Mouse (Mus musculus): Measurements from ENCODE around the gene Gm498. TPM values are rescaled to one million over a fixed set of nuclear protein-coding genes. Genes with fewer than 3 reads are reported as not detected.

The Gm498 gene
- total and polyA plus RNA-seq, 3 experiments: 0.12 TPM; not detected in 2

DNA sequence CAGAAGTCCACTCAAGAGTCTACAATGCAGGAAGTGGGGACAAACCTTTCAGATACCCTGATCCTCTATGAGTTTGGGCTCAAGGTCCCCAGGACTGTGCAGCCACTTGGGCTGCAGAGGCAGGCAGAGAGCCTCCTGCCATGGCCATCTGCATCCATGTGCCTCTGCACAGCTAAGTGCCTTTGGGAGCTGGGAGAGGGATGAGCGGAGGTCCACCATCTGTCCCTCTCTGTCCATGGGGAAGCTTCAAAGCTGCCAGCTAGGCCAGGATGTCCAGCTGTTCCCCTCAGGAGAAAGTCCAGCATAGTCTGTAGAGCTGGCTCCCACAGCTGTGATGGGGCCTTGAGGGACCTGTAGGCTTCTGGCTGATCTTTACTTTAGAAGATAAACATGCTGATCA lies 38.5 kb downstream of the Gm498 start:
- peak; percentile 8 to 20 for DNase-seq
- intact Hi-C loops (cut with DNase I): no loop called here
- no peak overlapping the region for H3K4me3 ChIP-seq
- no peak overlapping the region for H3K9ac ChIP-seq (ENCODE audit: low read depth, low read length)
- no peak overlapping the region for H3K27ac ChIP-seq
- WGBS: 73% methylated on average over 1 of the region's 1 CpGs
- no peaks in the 10 kb centered on the region for H3K4me1 ChIP-seq (ENCODE audit: control insufficient read depth, insufficient read depth, low read length)
- H3K36me3 ChIP-seq (ENCODE audit: control insufficient read depth, insufficient read depth, low read length): no peaks in the 10 kb centered on the region
- H3K79me2 ChIP-seq (replicated peaks; ENCODE audit: control insufficient read depth, insufficient read depth, low read length): no peaks in the 10 kb centered on the region
- TF ChIP-seq CTCF (IDR thresholded peaks at IDR 0.05) (no peak), POLR2A (IDR thresholded peaks at IDR 0.05; ENCODE audit: insufficient read depth, low read depth, low read length) (no peak), EP300 (IDR thresholded peaks at IDR 0.05; ENCODE audit: insufficient read depth, low read depth, low read length) (no peak)
- no peaks in the 10 kb centered on the region for H3K27me3 ChIP-seq (ENCODE audit: control insufficient read depth, insufficient read depth, low read length)

GRCm38 (mm10) chr7:143905606-143906005 lies 39.0 kb downstream of the Gm498 start:
- Histone ChIP-seq H3K4me1 (ENCODE audit: control insufficient read depth, insufficient read depth, low read length) (no peaks in the 10 kb centered on the region), H3K27me3 (ENCODE audit: control insufficient read depth, insufficient read depth, low read length) (no peaks in the 10 kb centered on the region), H3K79me2 (replicated peaks; ENCODE audit: control insufficient read depth, insufficient read depth, low read length) (no peaks in the 10 kb centered on the region), H3K36me3 (ENCODE audit: control insufficient read depth, insufficient read depth, low read length) (no peaks in the 10 kb centered on the region), H3K9ac (ENCODE audit: low read depth, low read length) (no peak overlapping the region), H3K4me3 (no peak overlapping the region), H3K27ac (no peak overlapping the region)
- TF ChIP-seq POLR2A (IDR thresholded peaks at IDR 0.05; ENCODE audit: insufficient read depth, low read depth, low read length): no peak
- TF ChIP-seq EP300 (IDR thresholded peaks at IDR 0.05; ENCODE audit: insufficient read depth, low read depth, low read length): no peak
- no peak for TF ChIP-seq CTCF (IDR thresholded peaks at IDR 0.05)
- no peak for DNase-seq
- intact Hi-C loops (cut with DNase I): no loop called here
- WGBS: 79% methylated on average over 3 of the region's 3 CpGs

- H3K79me2 ChIP-seq (replicated peaks; ENCODE audit: control insufficient read depth, insufficient read depth, low read length): no peaks in the 10 kb centered on the region
- no peak for DNase-seq
- TF ChIP-seq POLR2A (IDR thresholded peaks at IDR 0.05; ENCODE audit: insufficient read depth, low read depth, low read length) (no peak), CTCF (IDR thresholded peaks at IDR 0.05) (no peak), EP300 (IDR thresholded peaks at IDR 0.05; ENCODE audit: insufficient read depth, low read depth, low read length) (no peak)
- H3K36me3 ChIP-seq (ENCODE audit: control insufficient read depth, insufficient read depth, low read length): no peaks in the 10 kb centered on the region
- H3K27me3 ChIP-seq (ENCODE audit: control insufficient read depth, insufficient read depth, low read length): no peaks in the 10 kb centered on the region
- H3K9ac ChIP-seq (ENCODE audit: low read depth, low read length): no peak overlapping the region
- no peak overlapping the region for H3K4me3 ChIP-seq
- no peak overlapping the region for H3K27ac ChIP-seq
- H3K4me1 ChIP-seq (ENCODE audit: control insufficient read depth, insufficient read depth, low read length): no peaks in the 10 kb centered on the region
- 62% methylated on average over 8 of the region's 8 CpGs for WGBS
- intact Hi-C loops (cut with DNase I): no loop called here
Observed at GRCm38 (mm10) chr7:143913611-143914010, 47.0 kb downstream of the Gm498 start.

GRCm38 (mm10) chr7:143919031-143919679 lies 52.5 kb downstream of the Gm498 start:
- 81% methylated on average over 3 of the region's 3 CpGs for WGBS
- no peak overlapping the region for H3K4me3 ChIP-seq
- H3K79me2 ChIP-seq (replicated peaks; ENCODE audit: control insufficient read depth, insufficient read depth, low read length): no peaks in the 10 kb centered on the region
- TF ChIP-seq CTCF (IDR thresholded peaks at IDR 0.05): no peak
- TF ChIP-seq POLR2A (IDR thresholded peaks at IDR 0.05; ENCODE audit: insufficient read depth, low read depth, low read length): no peak
- TF ChIP-seq EP300 (IDR thresholded peaks at IDR 0.05; ENCODE audit: insufficient read depth, low read depth, low read length): no peak
- no peaks in the 10 kb centered on the region for H3K27me3 ChIP-seq (ENCODE audit: control insufficient read depth, insufficient read depth, low read length)
- DNase-seq: no peak
- H3K27ac ChIP-seq: no peak overlapping the region
- no peak overlapping the region for H3K9ac ChIP-seq (ENCODE audit: low read depth, low read length)
- no peaks in the 10 kb centered on the region for H3K4me1 ChIP-seq (ENCODE audit: control insufficient read depth, insufficient read depth, low read length)
- H3K36me3 ChIP-seq (ENCODE audit: control insufficient read depth, insufficient read depth, low read length): no peaks in the 10 kb centered on the region
- intact Hi-C loops (cut with DNase I): no loop called here

DNA sequence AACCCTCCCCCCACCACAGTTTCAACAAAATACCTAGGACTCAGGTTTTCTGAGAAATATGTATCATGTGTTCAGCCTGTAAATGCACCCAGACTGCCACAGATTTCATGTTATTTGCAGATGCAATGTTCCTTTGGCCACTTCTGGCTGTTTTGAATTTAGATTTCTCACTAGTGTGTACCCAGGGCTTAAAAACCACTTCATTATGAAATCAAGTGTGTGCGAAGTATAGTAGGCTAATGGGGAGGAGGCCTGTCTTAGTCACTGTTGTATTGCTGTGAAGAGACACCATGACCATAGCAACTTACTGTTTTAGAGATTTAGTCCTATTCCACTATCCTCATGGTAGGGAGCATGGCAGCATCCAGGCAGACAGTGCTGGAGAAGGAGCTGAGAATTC lies 63.3 kb downstream of the Gm498 start:
- H3K27ac ChIP-seq: no peak overlapping the region
- H3K79me2 ChIP-seq (replicated peaks; ENCODE audit: control insufficient read depth, insufficient read depth, low read length): no peaks in the 10 kb centered on the region
- no peak overlapping the region for H3K9ac ChIP-seq (ENCODE audit: low read depth, low read length)
- no peak overlapping the region for H3K4me3 ChIP-seq
- H3K27me3 ChIP-seq (ENCODE audit: control insufficient read depth, insufficient read depth, low read length): no peaks in the 10 kb centered on the region
- intact Hi-C loops (cut with DNase I): no loop called here
- 95% methylated on average over 1 of the region's 1 CpGs for WGBS
- TF ChIP-seq POLR2A (IDR thresholded peaks at IDR 0.05; ENCODE audit: insufficient read depth, low read depth, low read length): no peak
- TF ChIP-seq CTCF (IDR thresholded peaks at IDR 0.05): no peak
- no peak for TF ChIP-seq EP300 (IDR thresholded peaks at IDR 0.05; ENCODE audit: insufficient read depth, low read depth, low read length)
- no peaks in the 10 kb centered on the region for H3K4me1 ChIP-seq (ENCODE audit: control insufficient read depth, insufficient read depth, low read length)
- no peaks in the 10 kb centered on the region for H3K36me3 ChIP-seq (ENCODE audit: control insufficient read depth, insufficient read depth, low read length)
- DNase-seq: no peak

GRCm38 (mm10) chr7:143938647-143939046 lies 72.0 kb downstream of the Gm498 start:
- Histone ChIP-seq H3K36me3 (ENCODE audit: control insufficient read depth, insufficient read depth, low read length) (no peaks in the 10 kb centered on the region), H3K4me1 (ENCODE audit: control insufficient read depth, insufficient read depth, low read length) (no peaks in the 10 kb centered on the region), H3K79me2 (replicated peaks; ENCODE audit: control insufficient read depth, insufficient read depth, low read length) (no peaks in the 10 kb centered on the region), H3K27ac (no peak overlapping the region), H3K27me3 (ENCODE audit: control insufficient read depth, insufficient read depth, low read length) (no peaks in the 10 kb centered on the region), H3K9ac (ENCODE audit: low read depth, low read length) (no peak overlapping the region), H3K4me3 (no peak overlapping the region)
- 58% methylated on average over 4 of the region's 4 CpGs for WGBS
- no peak for DNase-seq
- TF ChIP-seq EP300 (IDR thresholded peaks at IDR 0.05; ENCODE audit: insufficient read depth, low read depth, low read length): no peak
- TF ChIP-seq CTCF (IDR thresholded peaks at IDR 0.05): no peak
- no peak for TF ChIP-seq POLR2A (IDR thresholded peaks at IDR 0.05; ENCODE audit: insufficient read depth, low read depth, low read length)
- intact Hi-C loops (cut with DNase I): no loop called here

Measured in heart, adult 2 months (tissue).